Mouse (Mus musculus): ENCODE measurements around the gene Galns.
A peak's percentile ranks its signal among the peaks of the same experiment; 100 is the strongest.
"Not testable (repeated sequence)": the region's sequence is repeated elsewhere in the genome, so short reads cannot be mapped to it uniquely, and the experiment has no call there.

The Galns gene

DNA sequence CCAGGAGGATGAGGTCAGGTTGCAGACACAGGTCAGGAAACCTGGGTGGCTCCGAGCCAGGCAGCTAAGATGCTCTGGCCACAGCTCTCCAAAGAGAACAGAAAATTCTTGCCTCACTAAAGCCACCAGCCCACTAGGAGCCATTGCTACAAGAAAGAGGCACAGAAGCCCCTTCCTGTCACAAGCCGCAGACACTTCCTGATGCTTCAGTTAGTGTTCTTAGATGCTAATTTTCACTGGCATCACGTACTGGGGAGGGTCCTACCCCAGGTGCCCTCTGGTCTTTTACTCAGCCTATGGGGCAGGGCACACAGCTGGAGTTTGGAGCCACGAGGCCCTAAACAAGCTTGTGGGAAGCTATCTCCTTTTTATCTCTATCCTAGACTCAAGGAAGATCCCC lies 15.2 kb downstream of the Galns start:
- DNase-seq (ENCODE audit: low read depth, low spot score): no peak

- no peak for DNase-seq (ENCODE audit: low read depth, low spot score)
These were observed 17.3 kb downstream of the Galns start for GRCm38 (mm10) chr8:122593783-122594507.

- no peak for DNase-seq (ENCODE audit: low read depth, low spot score)
These were observed 18.0 kb downstream of the Galns start for GRCm38 (mm10) chr8:122593240-122593639.

GRCm38 (mm10) chr8:122586749-122587148 lies 24.5 kb downstream of the Galns start:
- DNase-seq (ENCODE audit: low read depth, low spot score): no peak

- DNase-seq (ENCODE audit: low read depth, low spot score): no peak
These were observed 25.1 kb downstream of the Galns start for GRCm38 (mm10) chr8:122586171-122586570.

DNA sequence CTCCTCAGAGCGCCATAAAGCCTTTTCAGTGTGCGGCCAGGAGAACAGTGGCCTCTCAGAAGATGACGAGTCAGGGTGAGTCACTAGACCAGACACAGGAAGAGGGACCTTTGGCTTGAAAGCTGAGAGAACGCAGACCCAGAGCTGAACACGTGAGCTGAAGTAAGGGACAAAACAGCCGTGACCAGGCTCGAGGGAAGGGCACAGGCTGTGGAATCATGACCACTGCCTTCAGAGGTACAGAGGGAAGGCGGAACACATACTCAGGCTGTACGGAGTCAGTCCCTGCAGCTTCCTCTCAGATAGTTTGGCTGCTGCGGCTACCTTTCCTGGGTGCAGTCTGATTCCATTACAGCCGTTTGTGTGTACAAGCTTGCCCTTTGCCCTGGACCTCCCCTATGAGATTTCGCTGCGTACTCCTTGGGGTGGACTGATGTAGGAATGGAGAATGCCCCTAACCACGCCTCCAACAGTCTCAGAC lies 25.8 kb downstream of the Galns start:
- DNase-seq (ENCODE audit: low read depth, low spot score): no peak

DNA sequence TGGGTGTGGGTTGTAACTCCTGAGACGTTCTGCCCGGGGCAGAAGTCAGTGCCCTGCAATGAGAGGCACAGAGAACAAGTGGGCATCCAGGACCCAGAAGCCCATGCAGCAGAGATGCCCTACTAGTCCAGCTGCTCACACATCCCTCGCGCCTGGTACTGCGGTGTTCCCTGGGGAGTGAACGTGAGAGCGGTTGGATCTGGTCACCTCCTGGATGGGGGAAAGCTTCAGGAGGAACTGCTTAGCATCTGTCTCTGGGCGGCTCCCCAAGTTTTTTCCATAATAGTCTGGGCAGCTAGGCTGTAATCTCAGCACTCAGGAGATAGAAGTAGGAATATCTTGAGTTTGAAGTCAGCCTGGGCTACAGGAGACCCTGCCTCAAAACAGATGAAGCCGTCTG lies 26.3 kb downstream of the Galns start:
- DNase-seq (ENCODE audit: low read depth, low spot score): no peak

- no peak for DNase-seq (ENCODE audit: low read depth, low spot score)
These were observed 30.3 kb downstream of the Galns start for GRCm38 (mm10) chr8:122580926-122581325.

DNA sequence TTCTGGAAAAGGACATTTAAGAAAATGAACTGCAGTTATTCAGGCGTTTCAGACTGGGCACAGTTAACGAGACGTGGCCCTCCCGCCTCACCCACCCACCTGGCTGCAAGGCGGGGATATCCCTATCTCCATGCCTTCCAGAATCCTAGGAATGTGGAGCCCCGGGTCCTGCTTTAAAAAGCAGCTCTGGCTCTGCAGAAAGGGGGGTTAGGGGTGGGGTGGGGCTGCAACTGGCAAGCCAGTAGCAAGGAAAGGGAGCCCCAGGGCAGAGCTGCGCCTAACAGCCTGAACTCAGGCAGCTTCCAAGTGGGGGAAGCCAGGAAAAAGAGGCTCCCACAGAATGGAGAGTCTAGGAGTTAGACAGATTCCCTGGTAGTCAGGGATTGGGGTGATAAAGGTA lies 32.1 kb downstream of the Galns start:
- no peak for DNase-seq (ENCODE audit: low read depth, low spot score)

DNA sequence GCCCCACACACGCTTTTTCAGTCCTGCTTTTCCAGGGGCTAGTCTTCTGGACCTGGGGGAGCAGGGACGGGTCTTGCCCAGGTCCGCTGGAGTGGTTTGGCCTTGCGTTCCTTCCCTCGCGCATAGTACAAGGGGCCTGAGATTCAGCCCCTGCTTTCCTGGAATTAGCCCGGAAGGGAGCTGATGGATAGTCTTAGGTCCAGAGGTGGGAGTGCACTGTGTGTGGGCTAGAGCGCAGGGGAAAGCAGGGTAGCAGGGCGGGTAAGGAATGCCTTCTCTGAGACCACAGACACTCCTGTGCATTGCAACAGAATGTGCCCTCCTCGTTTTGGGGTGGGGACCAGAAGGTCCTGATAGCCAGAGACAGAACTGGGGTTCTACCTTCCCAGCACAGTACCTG lies 34.1 kb downstream of the Galns start:
- no peak for DNase-seq (ENCODE audit: low read depth, low spot score)

DNA sequence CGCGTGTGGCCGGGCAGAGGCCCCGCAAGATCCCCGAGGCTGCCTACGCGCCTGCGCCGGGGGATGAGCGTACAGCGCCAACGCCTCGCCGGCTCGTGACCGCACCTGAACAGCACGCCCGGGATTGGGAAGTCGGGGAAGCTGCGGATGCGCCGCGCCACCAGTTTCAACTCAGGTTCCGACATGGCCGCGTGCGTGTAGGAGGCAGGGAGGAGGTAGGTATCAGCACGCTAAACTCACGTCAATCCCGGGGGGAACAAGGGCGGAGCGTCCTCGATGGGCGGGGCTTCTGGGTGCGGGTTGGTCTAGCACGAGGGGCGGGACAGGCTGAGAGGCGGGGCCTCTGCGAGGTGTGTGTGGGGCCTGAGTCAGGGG lies 34.6 kb downstream of the Galns start, which contains the start of gene Aprt:
Gene Aprt (minus strand): TSS at position 262 of the 375 bp plus-strand sequence.
- peak; percentile 95 for DNase-seq (ENCODE audit: low read depth, low spot score)

DNA sequence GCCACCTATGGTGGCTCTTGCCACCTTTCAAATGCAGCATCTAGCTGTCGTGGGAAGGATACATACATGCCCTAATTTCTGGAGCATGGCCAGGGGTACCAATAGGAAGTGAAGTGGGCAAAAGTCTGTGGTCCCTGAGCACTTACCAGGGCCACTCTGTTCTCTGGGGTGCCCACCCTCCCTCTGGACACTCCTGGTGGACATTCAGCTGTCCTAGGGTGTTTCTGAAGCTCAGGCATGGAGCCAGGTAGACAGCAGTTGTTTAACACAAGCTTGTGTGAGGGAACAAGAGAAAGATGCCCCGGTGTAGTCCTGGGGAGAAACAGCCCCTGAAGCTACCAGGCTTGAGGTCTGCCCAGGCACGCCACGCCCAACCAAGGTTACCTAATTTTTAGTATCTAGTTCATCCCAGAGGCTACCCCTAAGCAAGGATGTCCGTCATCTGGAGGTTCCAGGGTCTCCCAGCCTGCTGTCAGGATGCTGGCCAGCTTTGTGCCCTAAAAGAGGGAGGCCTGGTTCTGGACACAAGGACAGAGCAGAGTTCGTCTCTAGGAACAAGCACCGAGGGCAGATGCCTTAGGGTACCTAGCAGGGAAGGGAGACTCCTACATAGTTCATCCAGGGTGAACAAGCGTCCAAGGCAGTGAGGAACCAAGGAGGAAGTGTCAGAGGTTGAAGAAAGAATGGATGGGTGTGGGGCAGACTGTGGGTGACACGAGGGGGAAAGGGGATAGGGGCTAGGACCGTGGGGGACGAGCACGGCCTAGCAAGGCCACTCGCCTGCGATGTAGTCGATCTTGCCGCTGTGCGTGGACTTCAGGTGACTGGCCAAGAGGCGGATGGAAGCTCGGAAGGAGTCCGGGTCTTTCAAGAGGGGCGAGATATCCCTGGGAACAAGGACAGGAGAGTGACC lies 35.3 kb downstream of the Galns start:
- DNase-seq (ENCODE audit: low read depth, low spot score): no peak

DNA sequence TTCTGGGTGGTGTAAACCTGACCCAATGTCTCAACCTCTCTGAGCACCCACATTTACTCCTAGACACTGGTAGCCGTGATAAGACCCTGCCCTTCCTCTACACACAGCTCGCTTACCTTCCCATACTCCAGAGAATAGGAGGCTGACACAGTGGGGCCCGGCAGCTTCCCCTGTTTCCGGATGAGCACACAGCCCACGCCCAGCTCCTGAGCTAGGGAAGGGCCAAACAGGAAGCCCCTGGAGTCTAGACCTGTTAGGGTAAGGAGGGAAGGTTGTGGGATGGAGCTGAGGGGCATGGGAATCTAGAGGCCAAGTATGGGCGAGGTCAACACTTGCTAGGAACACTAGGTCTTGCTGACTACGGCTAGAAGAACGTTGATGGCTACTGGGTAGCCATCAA lies 36.0 kb downstream of the Galns start:
- DNase-seq (ENCODE audit: low read depth, low spot score): no peak

GRCm38 (mm10) chr8:122574667-122575251 lies 36.5 kb downstream of the Galns start:
- DNase-seq (ENCODE audit: low read depth, low spot score): no peak

DNA sequence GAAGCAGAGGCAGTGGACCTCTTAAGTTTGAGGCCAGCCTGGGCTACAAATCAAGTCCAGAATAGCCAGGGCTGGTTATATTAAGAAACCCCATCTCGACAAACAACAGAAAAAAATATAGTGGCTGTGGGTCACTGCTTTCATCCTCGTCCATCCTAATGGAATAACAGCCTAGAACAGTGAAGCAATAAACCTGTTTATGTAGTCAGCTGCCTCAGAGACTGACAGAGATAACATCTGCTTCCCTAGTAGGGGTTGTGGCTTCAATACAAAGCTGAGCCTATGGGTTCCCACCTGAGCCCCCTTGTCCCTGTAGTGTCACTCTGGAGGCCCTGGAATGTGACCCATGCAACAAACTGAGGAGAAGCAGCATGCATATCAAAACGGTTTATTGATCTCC lies 37.0 kb downstream of the Galns start:
- no peak for DNase-seq (ENCODE audit: low read depth, low spot score)

DNA sequence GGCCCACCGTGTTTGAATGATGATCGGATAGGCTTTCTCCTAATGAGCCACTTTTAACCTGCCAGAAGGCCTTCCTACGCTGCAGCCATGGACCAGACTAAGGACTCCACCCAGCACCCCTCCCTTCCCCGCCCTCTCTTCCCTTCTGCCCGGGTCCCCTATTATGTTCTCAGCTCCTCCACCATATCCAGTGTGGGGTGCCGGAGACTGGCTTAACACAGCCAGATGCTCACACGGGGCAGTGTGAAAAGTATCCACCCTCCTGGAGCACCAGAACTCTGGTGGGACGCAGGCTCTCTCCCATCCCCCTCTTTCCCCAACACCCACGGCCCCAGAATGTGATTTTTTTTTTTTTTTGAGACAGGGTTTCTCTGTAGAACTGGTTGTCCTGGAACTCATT lies 37.7 kb downstream of the Galns start:
- no peak for DNase-seq (ENCODE audit: low read depth, low spot score)

GRCm38 (mm10) chr8:122573176-122573575 lies 38.1 kb downstream of the Galns start:
- DNase-seq (ENCODE audit: low read depth, low spot score): not testable (repeated sequence)

GRCm38 (mm10) chr8:122572751-122573150 lies 38.5 kb downstream of the Galns start:
- no peak for DNase-seq (ENCODE audit: low read depth, low spot score)

DNA sequence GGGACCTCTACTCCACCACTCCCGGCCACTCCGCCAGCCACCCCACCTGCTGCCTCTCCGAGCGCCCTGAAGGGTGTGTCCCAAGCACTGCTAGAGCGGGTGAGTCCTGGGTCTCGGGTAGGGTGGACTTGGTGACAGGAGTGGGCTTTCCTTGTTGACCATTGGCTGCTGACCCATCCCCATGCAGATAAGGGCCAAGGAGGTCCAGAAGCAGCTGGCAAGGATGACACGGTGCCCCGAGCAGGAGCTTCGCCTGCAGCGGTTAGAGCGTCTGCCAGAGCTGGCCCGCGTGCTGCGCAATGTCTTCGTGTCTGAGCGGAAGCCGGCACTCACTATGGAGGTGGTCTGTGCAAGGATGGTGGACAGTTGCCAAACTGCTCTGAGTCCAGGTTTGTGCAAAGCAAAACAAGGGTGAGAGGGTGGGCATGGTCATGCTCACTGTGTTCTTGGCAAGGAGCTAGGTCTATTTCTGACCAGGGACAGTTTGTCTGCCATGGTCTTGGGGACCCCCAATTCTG lies 39.5 kb downstream of the Galns start:
- no peak for DNase-seq (ENCODE audit: low read depth, low spot score)

DNA sequence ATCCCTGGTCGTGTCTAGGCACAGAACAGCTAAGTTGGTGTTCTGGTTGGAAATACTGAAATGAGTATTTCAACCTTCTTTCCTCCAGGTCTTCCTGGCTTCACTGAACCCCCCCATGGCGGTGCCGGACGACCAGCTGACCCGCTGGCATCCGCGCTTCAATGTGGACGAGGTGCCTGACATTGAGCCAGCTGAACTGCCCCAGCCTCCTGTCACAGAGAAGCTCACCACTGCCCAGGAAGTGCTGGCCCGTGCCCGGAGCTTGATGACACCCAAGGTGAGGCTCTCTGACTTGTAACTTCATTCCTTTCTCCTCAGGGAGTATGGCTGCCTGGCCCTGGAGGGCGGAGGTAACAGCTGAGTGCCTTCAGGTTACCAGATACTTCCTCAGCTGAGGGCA lies 40.1 kb downstream of the Galns start:
- no peak for DNase-seq (ENCODE audit: low read depth, low spot score)

DNA sequence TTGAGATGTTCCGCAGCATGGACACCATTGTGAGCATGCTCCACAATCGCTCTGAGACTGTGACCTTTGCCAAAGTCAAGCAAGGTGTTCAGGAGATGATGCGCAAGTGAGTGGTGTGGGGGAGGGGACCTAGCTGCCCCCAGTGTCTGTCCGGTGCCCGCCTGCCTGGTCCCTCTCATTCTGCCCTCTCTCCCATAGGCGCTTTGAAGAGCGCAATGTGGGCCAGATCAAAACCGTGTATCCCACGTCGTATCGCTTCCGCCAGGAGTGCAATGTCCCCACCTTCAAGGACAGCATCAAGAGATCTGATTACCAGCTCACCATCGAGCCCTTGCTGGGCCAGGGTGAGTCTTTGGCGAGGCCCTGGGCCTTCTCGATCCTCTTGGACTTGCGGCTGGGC lies 41.3 kb downstream of the Galns start:
- DNase-seq (ENCODE audit: low read depth, low spot score): no peak

DNA sequence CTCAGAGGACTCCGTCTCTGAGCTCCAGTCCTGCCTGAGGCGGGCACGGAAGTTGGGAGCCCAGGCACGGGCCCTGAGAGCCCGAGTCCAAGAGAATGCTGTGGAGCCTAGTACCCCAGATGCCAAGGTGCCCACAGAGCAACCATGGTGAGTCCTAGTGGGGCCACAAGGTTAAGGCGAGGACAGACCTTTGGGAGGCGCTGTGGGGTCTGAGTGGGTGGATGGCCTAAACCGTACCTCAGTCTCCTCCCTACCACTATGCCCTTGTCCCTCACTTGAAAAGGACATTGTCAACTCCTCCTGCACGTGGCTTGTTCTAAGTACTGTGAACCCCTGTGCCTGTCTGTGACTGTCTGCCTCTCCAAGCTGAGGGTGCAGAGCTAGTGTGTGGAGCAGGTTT lies 41.9 kb downstream of the Galns start:
- no peak for DNase-seq (ENCODE audit: low read depth, low spot score)

All from CD4-positive helper T cell, adult 2 months (primary cell).